Mouse (Mus musculus) E14TG2a.4 (cell line): ENCODE results near the gene Pbxip1.
"Not testable (repeated sequence)": the region's sequence is repeated elsewhere in the genome, so short reads cannot be mapped to it uniquely, and the experiment has no call there.

Experiments used
- H3K27me3 ChIP-seq: 2 replicates; pipeline ENCODE4 v1.6.1; 2014; ENCODE audit warnings: low read length, control low read depth; ENCODE audit not compliant: insufficient read depth
- H3K36me3 ChIP-seq: 2 replicates; pipeline ENCODE4 v1.6.1; 2014; ENCODE audit warnings: low read length, control low read depth; ENCODE audit not compliant: insufficient read depth
- H3K4me1 ChIP-seq: replicated peaks from 2 replicates; pipeline ENCODE4 v1.6.1; 2014; ENCODE audit warnings: low read depth, low read length, control low read depth
- H3K4me3 ChIP-seq: replicated peaks from 2 replicates; pipeline ENCODE4 v1.5.1; 2014; ENCODE audit warnings: mild to moderate bottlenecking, low read length
- H3K9me3 ChIP-seq: 2 replicates; pipeline ENCODE4 v1.6.1; 2014; ENCODE audit warnings: low read length, control low read depth
- CTCF ChIP-seq: conservative IDR thresholded peaks from 2 replicates; pipeline ENCODE4 v1.5.1; 2014; ENCODE audit warnings: low read length
- NANOG ChIP-seq: IDR thresholded peaks from 2 replicates; pipeline ENCODE4 v1.6.1; 2014; ENCODE audit warnings: borderline replicate concordance, low read length, mixed read lengths
- POU5F1 ChIP-seq: IDR thresholded peaks from 2 replicates; pipeline ENCODE4 v1.6.1; 2014; ENCODE audit warnings: low read length, borderline replicate concordance

Gene Pbxip1

GRCm38 (mm10) chr3:89424416-89425140, 11.9 kb upstream of the Pbxip1 start:
- TF ChIP-seq CTCF (no peak), POU5F1 (no peak), NANOG (no peak)
- Histone ChIP-seq H3K4me1 (peaks cover 89% of the 10 kb centered on the region), H3K36me3 (peaks cover 67% of the 10 kb centered on the region), H3K4me3 (peak overlapping the region; percentile 83), H3K27me3 (no peaks in the 10 kb centered on the region), H3K9me3 (no peaks in the 10 kb centered on the region)

- Histone ChIP-seq H3K36me3 (peaks cover 67% of the 10 kb centered on the region), H3K4me1 (peaks cover 84% of the 10 kb centered on the region), H3K9me3 (no peaks in the 10 kb centered on the region), H3K27me3 (no peaks in the 10 kb centered on the region), H3K4me3 (peak overlapping the region; percentile 83)
- no peak; the same call in 1 of the 2 replicates for TF ChIP-seq CTCF
- TF ChIP-seq NANOG = no peak
- TF ChIP-seq POU5F1 = no peak
Observed at GRCm38 (mm10) chr3:89425141-89425525, 11.4 kb upstream of the Pbxip1 start.

DNA sequence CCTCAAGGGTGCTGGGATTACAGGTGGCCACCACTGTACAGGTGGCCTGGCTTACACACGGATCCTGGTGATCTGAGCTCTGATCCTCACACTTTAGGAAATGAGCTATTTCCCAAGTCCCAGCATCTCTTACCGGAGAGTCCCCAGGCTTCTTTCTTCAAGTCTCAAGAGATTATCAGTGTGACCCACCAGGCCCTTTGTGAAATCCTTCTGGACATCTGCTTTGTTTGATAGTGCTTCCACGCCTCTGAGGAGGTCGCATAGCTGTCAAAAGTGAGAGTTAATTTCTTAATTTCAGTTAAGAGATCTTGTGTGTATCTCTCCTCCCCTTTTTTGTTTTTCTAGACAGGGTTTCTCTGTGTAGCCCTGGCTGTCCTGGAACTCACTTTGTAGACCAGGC, 10.6 kb upstream of the Pbxip1 start:
- H3K4me1 ChIP-seq = peaks cover 80% of the 10 kb centered on the region
- no peak for TF ChIP-seq CTCF
- no peak for TF ChIP-seq NANOG
- TF ChIP-seq POU5F1 = no peak
- H3K36me3 ChIP-seq = peaks cover 67% of the 10 kb centered on the region
- no peaks in the 10 kb centered on the region for H3K27me3 ChIP-seq
- no peak overlapping the region for H3K4me3 ChIP-seq
- no peaks in the 10 kb centered on the region for H3K9me3 ChIP-seq

GRCm38 (mm10) chr3:89429021-89429420, 7.5 kb upstream of the Pbxip1 start:
- not testable (repeated sequence) for H3K9me3 ChIP-seq, H3K4me3 ChIP-seq, H3K27me3 ChIP-seq
- Histone ChIP-seq H3K36me3 (peaks cover 79% of the 10 kb centered on the region), H3K4me1 (peaks cover 83% of the 10 kb centered on the region)

DNA sequence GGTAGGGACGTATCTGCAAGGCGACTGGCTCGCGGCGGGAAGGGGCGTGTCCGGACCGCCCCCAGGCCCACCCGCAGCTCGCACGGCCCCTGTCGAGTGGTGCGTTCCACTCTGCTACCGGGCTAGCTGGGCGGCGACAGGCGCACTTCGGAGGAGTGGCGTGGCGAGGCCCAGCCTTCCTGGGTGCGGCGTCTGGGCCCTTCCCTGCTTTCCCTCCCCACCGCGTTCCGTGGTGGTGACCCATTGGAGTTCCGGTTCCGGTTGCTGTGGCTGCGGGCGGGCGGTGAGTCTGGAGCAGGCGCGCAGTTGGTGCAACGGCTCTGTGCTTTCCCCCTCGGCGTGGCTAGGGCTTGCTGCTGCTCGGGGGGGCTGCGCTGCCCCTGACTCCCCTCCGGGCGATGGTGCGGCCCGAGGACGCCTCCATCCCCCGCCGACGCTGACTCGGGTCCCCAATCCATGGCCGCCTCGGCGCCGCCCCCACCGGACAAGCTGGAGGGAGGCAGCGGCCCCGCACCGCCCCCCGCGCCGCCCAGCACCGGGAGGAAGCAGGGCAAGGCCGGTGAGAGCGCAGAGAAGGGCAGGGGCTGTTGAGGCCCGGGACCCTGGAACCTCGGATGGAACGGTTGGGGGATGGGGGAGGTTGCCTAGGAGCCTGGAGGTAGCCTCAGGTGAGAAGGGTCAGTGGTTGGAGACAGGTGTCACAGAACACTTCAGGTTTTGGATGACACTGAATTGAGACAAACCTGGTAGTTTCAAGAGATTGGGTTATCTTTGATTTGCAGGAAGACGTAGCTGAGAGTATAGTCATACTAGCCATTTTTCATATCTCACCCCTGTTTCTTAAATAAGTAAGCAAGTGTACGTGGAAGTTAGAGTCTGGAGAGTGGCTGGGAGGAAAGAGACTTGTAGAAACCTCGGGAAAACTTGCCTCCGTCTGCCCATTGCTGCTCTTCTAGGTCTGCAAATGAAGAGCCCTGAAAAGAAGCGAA, 6.0 kb upstream of the Pbxip1 start, which contains the start of gene Pygo2:
Pygo2 (plus strand) TSS at position 44 of the 989 bp plus-strand sequence.
- Histone ChIP-seq H3K9me3 (no peaks in the 10 kb centered on the region), H3K4me1 (peaks cover 83% of the 10 kb centered on the region), H3K27me3 (no peaks in the 10 kb centered on the region), H3K4me3 (peak within 1 kb of the TSS; percentile 100), H3K36me3 (peaks cover 76% of the 10 kb centered on the region)
- no peak for TF ChIP-seq CTCF
- no peak for TF ChIP-seq POU5F1
- no peak for TF ChIP-seq NANOG

- no peaks in the 10 kb centered on the region for H3K9me3 ChIP-seq
- TF ChIP-seq POU5F1 = no peak
- TF ChIP-seq CTCF = no peak
- TF ChIP-seq NANOG = no peak
- H3K36me3 ChIP-seq = peaks cover 55% of the 10 kb centered on the region
- peak overlapping the region; percentile 100 for H3K4me3 ChIP-seq
- no peaks in the 10 kb centered on the region for H3K27me3 ChIP-seq
- H3K4me1 ChIP-seq = peaks cover 83% of the 10 kb centered on the region
Observed at GRCm38 (mm10) chr3:89432606-89433005, 3.9 kb upstream of the Pbxip1 start.

DNA sequence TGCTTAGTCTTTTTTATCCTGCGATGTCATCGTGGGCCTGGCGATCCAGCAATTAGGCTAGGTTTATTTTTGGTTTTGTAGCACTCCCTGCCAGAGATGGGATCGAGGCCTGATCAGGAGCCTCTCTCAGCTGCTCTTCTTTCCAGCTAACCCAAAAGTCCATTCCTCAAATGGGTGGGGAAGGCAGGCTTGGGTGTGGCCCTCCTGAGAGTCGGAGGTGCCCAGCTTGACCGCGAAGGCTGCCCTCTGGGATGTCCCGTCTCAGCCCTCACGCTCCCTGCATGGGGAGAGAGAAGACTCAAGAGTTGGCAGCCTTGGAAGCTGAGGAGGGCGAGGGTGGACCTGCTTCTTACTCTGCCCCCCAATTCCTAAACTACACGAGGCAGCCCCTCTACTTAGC, 2.0 kb upstream of the Pbxip1 start:
- Histone ChIP-seq H3K36me3 (peaks cover 42% of the 10 kb centered on the region), H3K27me3 (no peaks in the 10 kb centered on the region), H3K4me1 (peaks cover 78% of the 10 kb centered on the region), H3K4me3 (peak overlapping the region; percentile 37), H3K9me3 (no peaks in the 10 kb centered on the region)
- TF ChIP-seq NANOG (no peak), CTCF (no peak), POU5F1 (no peak)

DNA sequence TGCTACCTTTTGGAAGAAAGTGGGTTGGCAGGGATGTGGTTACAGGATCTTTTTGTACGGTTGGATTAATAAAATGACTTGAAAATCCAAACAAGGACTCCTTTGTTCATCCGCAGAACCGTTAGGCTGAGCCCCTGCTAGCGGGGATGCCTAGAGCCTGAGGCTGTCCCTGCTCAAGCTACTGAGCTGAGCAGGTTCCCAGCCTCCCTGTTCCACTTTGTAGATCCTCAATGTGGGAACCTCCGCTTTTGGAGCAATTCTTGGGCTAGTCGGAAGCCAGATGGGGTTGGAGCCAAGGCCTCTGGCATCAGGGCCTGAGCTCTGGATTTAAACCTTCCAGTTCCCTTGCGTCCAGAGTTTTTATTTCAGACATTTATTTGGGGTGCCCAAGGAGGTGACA, 1.5 kb upstream of the Pbxip1 start:
- Histone ChIP-seq H3K36me3 (peaks cover 47% of the 10 kb centered on the region), H3K27me3 (no peaks in the 10 kb centered on the region), H3K4me3 (peak overlapping the region; percentile 37; the same call in 1 of the 2 replicates), H3K9me3 (no peaks in the 10 kb centered on the region), H3K4me1 (peaks cover 78% of the 10 kb centered on the region)
- TF ChIP-seq CTCF = no peak
- TF ChIP-seq POU5F1 = no peak
- TF ChIP-seq NANOG = no peak

- H3K27me3 ChIP-seq = no peaks in the 10 kb centered on the region
- H3K4me1 ChIP-seq = peaks cover 61% of the 10 kb centered on the region
- H3K9me3 ChIP-seq = no peaks in the 10 kb centered on the region
- peaks cover 47% of the 10 kb centered on the region for H3K36me3 ChIP-seq
- H3K4me3 ChIP-seq = peak overlapping the region; percentile 79
- TF ChIP-seq CTCF = no peak
- no peak for TF ChIP-seq POU5F1
- TF ChIP-seq NANOG = no peak
Observed at GRCm38 (mm10) chr3:89437269-89437668, 763 bp downstream of the Pbxip1 start.
